Mouse (Mus musculus) myocyte (in vitro differentiated cells): ENCODE measurements around the gene Rapgef5. TPM values are rescaled to one million over a fixed set of nuclear protein-coding genes. Genes with fewer than 3 reads are reported as not detected.

ENCODE experiments used
- H3K27me3 ChIP-seq: one replicate; pipeline ENCODE4 v1.6.1; 2011; ENCODE audit not compliant: control insufficient read depth, insufficient read depth, insufficient read length
- H3K36me3 ChIP-seq: one replicate; pipeline ENCODE4 v1.6.1; 2011; ENCODE audit not compliant: control insufficient read depth, insufficient read depth
- H3K4me2 ChIP-seq: one replicate; pipeline ENCODE4 v1.6.1; 2011; ENCODE audit warnings: low read depth, control low read depth
- H3K4me3 ChIP-seq: one replicate; pipeline ENCODE4 v1.5.1; 2011; ENCODE audit warnings: mild to moderate bottlenecking, control low read depth, moderate library complexity
- H3K79me2 ChIP-seq: one replicate; pipeline ENCODE4 v1.6.1; 2011; ENCODE audit not compliant: control insufficient read depth, insufficient read depth
- H3ac ChIP-seq: one replicate; pipeline ENCODE4 v1.6.1; 2011; ENCODE audit not compliant: control insufficient read depth, insufficient read length
- CEBPB ChIP-seq: IDR thresholded peaks from 2 replicates; pipeline ENCODE4 v1.6.1; 2011; ENCODE audit warnings: mild to moderate bottlenecking, moderate library complexity; ENCODE audit not compliant: poor library complexity, insufficient read depth, severe bottlenecking
- E2F4 ChIP-seq: IDR thresholded peaks from one replicate; pipeline ENCODE4 v1.6.1; 2011; ENCODE audit warnings: mild to moderate bottlenecking, control low read depth, moderate library complexity; ENCODE audit not compliant: insufficient read depth
- MAX ChIP-seq: IDR thresholded peaks from one replicate; pipeline ENCODE4 v1.6.1; 2011; ENCODE audit warnings: low read depth, mild to moderate bottlenecking, control low read depth
- MYOD1 ChIP-seq, 3 experiments: IDR thresholded peaks; one replicate each; pipeline ENCODE4 v1.6.1; 2011; ENCODE audit warnings: control low read depth in 2 of 3, low read depth in 2 of 3, mild to moderate bottlenecking in 2 of 3, moderate library complexity in 1 of 3; ENCODE audit not compliant: insufficient read length in 2 of 3, control insufficient read depth in 1 of 3
- MYOG ChIP-seq, 3 experiments: IDR thresholded peaks; one replicate each; pipeline ENCODE4 v1.6.1; 2011; ENCODE audit warnings: control low read depth in 2 of 3, low read depth in 2 of 3, mild to moderate bottlenecking in 2 of 3; ENCODE audit not compliant: insufficient read length in 2 of 3, control insufficient read depth in 1 of 3, insufficient read depth in 1 of 3
- POLR2A ChIP-seq: IDR thresholded peaks from one replicate; pipeline ENCODE4 v1.6.1; 2011; ENCODE audit warnings: low read depth, mild to moderate bottlenecking, control low read depth, moderate library complexity; ENCODE audit not compliant: insufficient read length
- POLR2AphosphoS2 ChIP-seq: IDR thresholded peaks from one replicate; pipeline ENCODE4 v1.6.1; 2011; ENCODE audit warnings: low read depth, control low read depth; ENCODE audit not compliant: insufficient read length
- REST ChIP-seq: IDR thresholded peaks from one replicate; pipeline ENCODE4 v1.6.1; 2011; ENCODE audit warnings: mild to moderate bottlenecking, control low read depth, moderate library complexity; ENCODE audit not compliant: insufficient read depth, insufficient read length
- SRF ChIP-seq: IDR thresholded peaks from one replicate; pipeline ENCODE4 v1.6.1; 2011; ENCODE audit warnings: low read depth; ENCODE audit not compliant: control insufficient read depth, insufficient read length
- TCF12 ChIP-seq: IDR thresholded peaks from one replicate; pipeline ENCODE4 v1.6.1; 2011; ENCODE audit warnings: mild to moderate bottlenecking, control low read depth; ENCODE audit not compliant: poor library complexity, insufficient read depth, severe bottlenecking
- TCF3 ChIP-seq: IDR thresholded peaks from one replicate; pipeline ENCODE4 v1.6.1; 2011; ENCODE audit warnings: low read depth, control low read depth; ENCODE audit not compliant: insufficient read length
- USF1 ChIP-seq: IDR thresholded peaks from one replicate; pipeline ENCODE4 v1.6.1; 2011; ENCODE audit warnings: low read depth, mild to moderate bottlenecking, control low read depth, moderate library complexity
- polyA plus RNA-seq: library from polyadenylated mRNA; unstranded; fragments of >200 nt; fragmentation: generic; extraction: Trizol; gene quantifications from one replicate; pipeline ENCODE4 v1.2.1, GENCODE M21; 2012; ENCODE audit warnings: missing spikeins

Gene Rapgef5
- polyA plus RNA-seq, 1 experiment: 0.01 TPM

- Histone ChIP-seq H3K79me2 (no peaks in the 10 kb centered on the region), H3K4me2 (no peak overlapping the region), H3K27me3 (no peaks in the 10 kb centered on the region), H3K36me3 (no peaks in the 10 kb centered on the region), H3ac (no peak overlapping the region), H3K4me3 (no peak overlapping the region)
- TF ChIP-seq REST (no peak), POLR2A (no peak), MAX (no peak), SRF (no peak), MYOG (IDR thresholded peaks at IDR 0.05; ENCODE audit: control insufficient read depth in 1 of 3, insufficient read depth in 1 of 3, insufficient read length in 2 of 3, low read depth in 2 of 3) (no peak), POLR2AphosphoS2 (no peak)
These were observed 204.8 kb downstream of the Rapgef5 start for GRCm38 (mm10) chr12:117720794-117721747.

- no peaks in the 10 kb centered on the region for H3K79me2 ChIP-seq
- TF ChIP-seq SRF (no peak), POLR2AphosphoS2 (no peak), MYOG (IDR thresholded peaks at IDR 0.05; ENCODE audit: control insufficient read depth in 1 of 3, insufficient read depth in 1 of 3, insufficient read length in 2 of 3, low read depth in 2 of 3) (no peak), POLR2A (no peak), MYOD1 (IDR thresholded peaks at IDR 0.05; ENCODE audit: control insufficient read depth in 1 of 3, insufficient read length in 2 of 3, low read depth in 2 of 3) (no peak), TCF3 (no peak), TCF12 (no peak)
- H3K4me2 ChIP-seq: no peak overlapping the region
These were observed 205.5 kb downstream of the Rapgef5 start for GRCm38 (mm10) chr12:117721748-117722150.

GRCm38 (mm10) chr12:117725011-117725410 lies 208.7 kb downstream of the Rapgef5 start:
- H3K4me2 ChIP-seq: no peak overlapping the region
- TF ChIP-seq CEBPB: no peak
- TF ChIP-seq SRF: no peak
- TF ChIP-seq E2F4: no peak
- no peak for TF ChIP-seq TCF12
- TF ChIP-seq MAX: no peak
- no peak for TF ChIP-seq POLR2AphosphoS2
- no peak for TF ChIP-seq POLR2A
- no peak for TF ChIP-seq USF1
- no peak for TF ChIP-seq MYOG (IDR thresholded peaks at IDR 0.05; ENCODE audit: control insufficient read depth in 1 of 3, insufficient read depth in 1 of 3, insufficient read length in 2 of 3, low read depth in 2 of 3)
- TF ChIP-seq TCF3: no peak
- no peaks in the 10 kb centered on the region for H3K36me3 ChIP-seq
- H3K4me3 ChIP-seq: no peak overlapping the region
- no peaks in the 10 kb centered on the region for H3K79me2 ChIP-seq
- no peaks in the 10 kb centered on the region for H3K27me3 ChIP-seq
- H3ac ChIP-seq: no peak overlapping the region

More at GRCm38 (mm10) chr12:117721748-117722150, 205.5 kb downstream of the Rapgef5 start:
- no peak overlapping the region for H3ac ChIP-seq
- H3K36me3 ChIP-seq: no peaks in the 10 kb centered on the region
- H3K27me3 ChIP-seq: no peaks in the 10 kb centered on the region
- H3K4me3 ChIP-seq: no peak overlapping the region

GRCm38 (mm10) chr12:117727481-117728177 lies 211.3 kb downstream of the Rapgef5 start:
- no peak overlapping the region for H3K4me3 ChIP-seq
- no peak overlapping the region for H3ac ChIP-seq
- no peak overlapping the region for H3K4me2 ChIP-seq
- H3K79me2 ChIP-seq: no peaks in the 10 kb centered on the region
- H3K36me3 ChIP-seq: no peaks in the 10 kb centered on the region
- H3K27me3 ChIP-seq: no peaks in the 10 kb centered on the region
- TF ChIP-seq POLR2A: no peak
- no peak for TF ChIP-seq E2F4
- TF ChIP-seq MAX: no peak
- TF ChIP-seq TCF3: no peak
- no peak for TF ChIP-seq SRF
- no peak for TF ChIP-seq MYOD1 (IDR thresholded peaks at IDR 0.05; ENCODE audit: control insufficient read depth in 1 of 3, insufficient read length in 2 of 3, low read depth in 2 of 3)
- no peak for TF ChIP-seq USF1
- no peak for TF ChIP-seq MYOG (IDR thresholded peaks at IDR 0.05; ENCODE audit: control insufficient read depth in 1 of 3, insufficient read depth in 1 of 3, insufficient read length in 2 of 3, low read depth in 2 of 3)
- TF ChIP-seq REST: no peak
- no peak for TF ChIP-seq TCF12
- TF ChIP-seq CEBPB: no peak
